In the genomic region with DNA sequence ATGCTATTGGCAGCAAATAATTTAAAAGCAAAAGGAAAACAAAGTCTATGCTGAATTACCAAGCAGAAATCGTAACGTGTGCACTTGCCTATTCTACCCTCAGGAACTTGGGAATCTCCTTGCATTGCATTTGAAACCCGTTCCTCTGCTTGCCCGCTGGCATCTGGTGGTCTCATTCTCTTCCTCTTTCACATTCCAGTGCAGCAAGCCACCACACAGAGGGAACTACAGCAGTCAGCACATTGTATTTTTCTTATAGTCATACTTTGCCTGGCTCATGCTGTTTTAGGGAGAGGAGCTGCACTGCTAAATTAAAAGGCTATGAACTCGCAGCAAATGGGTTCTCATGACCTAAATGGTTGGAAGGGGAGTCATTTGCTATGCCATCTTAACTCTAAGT, we compare ENCODE assay signal across 19 mouse cellular contexts.
DNase-seq lines count a peak whose midpoint lies in the region; ATAC-seq and TF ChIP-seq lines count a peak whose summit lies in the region.
"Had no signal": no experiment of that assay in that cellular context is flagged by ENCODE, and none has a peak within 500 bp of the region (broad histone marks: within the 10 kb centered on the region; RNA-seq: fewer than 3 reads in every experiment).

No protein-coding gene starts in this region.

- no peaks in the 10 kb centered on the region for H3K4me1 ChIP-seq in hindbrain, postnatal 0 days (ENCODE audit: insufficient read depth, low read length)
- no peaks in the 10 kb centered on the region for H3K4me1 ChIP-seq in hindbrain, embryonic 14.5 days (replicated peaks; ENCODE audit: control insufficient read depth, insufficient read depth, low read length)
- H3K4me1 ChIP-seq in forebrain, embryonic 16.5 days (replicated peaks; ENCODE audit: control insufficient read depth, insufficient read depth, low read length), result no peaks in the 10 kb centered on the region; the same call in 1 of the 2 replicates
- H3K4me1 ChIP-seq: embryonic facial prominence, embryonic 13.5 days; forebrain, embryonic 12.5 days; heart, embryonic 12.5 days; hindbrain, embryonic 13.5 days had no signal

- no peaks in the 10 kb centered on the region for H3K9me3 ChIP-seq in hindbrain, postnatal 0 days (ENCODE audit: low read length)
- H3K9me3 ChIP-seq in hindbrain, embryonic 14.5 days (ENCODE audit: control insufficient read depth, low read length), result no peaks in the 10 kb centered on the region
- no peaks in the 10 kb centered on the region for H3K9me3 ChIP-seq in forebrain, embryonic 16.5 days (ENCODE audit: control insufficient read depth, low read length)
- H3K9me3 ChIP-seq: embryonic facial prominence, embryonic 13.5 days; forebrain, embryonic 12.5 days; heart, embryonic 12.5 days; hindbrain, embryonic 13.5 days had no signal

- H3K4me3 ChIP-seq in hindbrain, postnatal 0 days (ENCODE audit: low read length), result no peak overlapping the region
- no peak overlapping the region for H3K4me3 ChIP-seq in hindbrain, embryonic 14.5 days (replicated peaks; ENCODE audit: low read length)
- H3K4me3 ChIP-seq in forebrain, embryonic 16.5 days (replicated peaks; ENCODE audit: low read length), result no peak overlapping the region
- H3K4me3 ChIP-seq: embryonic facial prominence, embryonic 13.5 days; forebrain, embryonic 12.5 days; heart, embryonic 12.5 days; hindbrain, embryonic 13.5 days had no signal

- no peaks in the 10 kb centered on the region for H3K36me3 ChIP-seq in hindbrain, postnatal 0 days (ENCODE audit: insufficient read depth, low read length)
- H3K36me3 ChIP-seq in hindbrain, embryonic 14.5 days (replicated peaks; ENCODE audit: control insufficient read depth, insufficient read depth), result no peaks in the 10 kb centered on the region
- H3K36me3 ChIP-seq in forebrain, embryonic 16.5 days (ENCODE audit: control insufficient read depth, insufficient read depth), result no peaks in the 10 kb centered on the region
- H3K36me3 ChIP-seq: embryonic facial prominence, embryonic 13.5 days; forebrain, embryonic 12.5 days; heart, embryonic 12.5 days; hindbrain, embryonic 13.5 days had no signal

- WGBS in hindbrain, postnatal 0 days, result 56% methylated on average over 5 of the region's 5 CpGs
- WGBS in hindbrain, embryonic 14.5 days, result 71% methylated on average over 5 of the region's 5 CpGs
- WGBS in forebrain, embryonic 16.5 days, result 66% methylated on average over 5 of the region's 5 CpGs

- TF ChIP-seq POLR2A in brain, embryonic 14.5 days (IDR thresholded peaks at IDR 0.05; ENCODE audit: borderline replicate concordance, extremely low read depth, insufficient read depth, insufficient read length, poor library complexity, severe bottlenecking), result no peak

- no peak overlapping the region for H3K4me2 ChIP-seq in hindbrain, postnatal 0 days (ENCODE audit: low read depth, low read length)
- H3K4me2 ChIP-seq in hindbrain, embryonic 14.5 days (replicated peaks), result no peak overlapping the region
- no peak overlapping the region for H3K4me2 ChIP-seq in forebrain, embryonic 16.5 days (ENCODE audit: low read length)
- H3K4me2 ChIP-seq: embryonic facial prominence, embryonic 13.5 days; forebrain, embryonic 12.5 days; heart, embryonic 12.5 days; hindbrain, embryonic 13.5 days had no signal

- ATAC-seq in hindbrain, postnatal 0 days, result no peak
- ATAC-seq in hindbrain, embryonic 14.5 days (ENCODE audit: low FRiP score), result no peak
- ATAC-seq in hematopoietic stem cell, adult 5-6 weeks (replicated peaks in 1 of 2; ENCODE audit: insufficient read depth in 1 of 2, low FRiP score in 2 of 2, low TSS enrichment in 1 of 2, low read depth in 1 of 2, poor library complexity in 2 of 2, severe bottlenecking in 2 of 2), result peak; percentile 36 to 53; a peak in 3 of 4 replicates
- ATAC-seq in forebrain, embryonic 16.5 days, result no peak
- ATAC-seq: activated CD4-positive, CD25-positive, alpha-beta regulatory T cell, adult 4 months; forebrain, postnatal 0 days; Patski had no signal

- H3K9ac ChIP-seq in hindbrain, postnatal 0 days (replicated peaks; ENCODE audit: low read length), result no peak overlapping the region
- no peak overlapping the region for H3K9ac ChIP-seq in hindbrain, embryonic 14.5 days
- no peak overlapping the region for H3K9ac ChIP-seq in forebrain, embryonic 16.5 days (replicated peaks; ENCODE audit: low read depth, low read length)
- H3K9ac ChIP-seq: embryonic facial prominence, embryonic 13.5 days; forebrain, embryonic 12.5 days; forebrain, postnatal 0 days; heart, embryonic 12.5 days; hindbrain, embryonic 13.5 days had no signal

- H3K27me3 ChIP-seq in hindbrain, postnatal 0 days (ENCODE audit: insufficient read depth, low read length), result no peaks in the 10 kb centered on the region
- no peaks in the 10 kb centered on the region for H3K27me3 ChIP-seq in hindbrain, embryonic 14.5 days (ENCODE audit: control insufficient read depth, insufficient read depth, low read length)
- no peaks in the 10 kb centered on the region for H3K27me3 ChIP-seq in forebrain, embryonic 16.5 days (replicated peaks; ENCODE audit: control insufficient read depth, insufficient read depth, low read length)
- H3K27me3 ChIP-seq: CH12.LX; embryonic facial prominence, embryonic 13.5 days; forebrain, embryonic 12.5 days; heart, embryonic 12.5 days; hindbrain, embryonic 13.5 days; Patski had no signal

- no peak overlapping the region for H3K27ac ChIP-seq in hindbrain, postnatal 0 days
- no peak overlapping the region for H3K27ac ChIP-seq in hindbrain, embryonic 14.5 days
- no peak overlapping the region for H3K27ac ChIP-seq in forebrain, embryonic 16.5 days (ENCODE audit: low read length)
- H3K27ac ChIP-seq: embryonic facial prominence, embryonic 13.5 days; forebrain, embryonic 12.5 days; hindbrain, embryonic 13.5 days had no signal

- no peak for TF ChIP-seq CTCF in hindbrain, postnatal 0 days (IDR thresholded peaks at IDR 0.05; ENCODE audit: low read depth)
- no peak for TF ChIP-seq CTCF in brain, embryonic 14.5 days (IDR thresholded peaks at IDR 0.05; ENCODE audit: borderline replicate concordance, extremely low read depth, insufficient read depth, insufficient read length)

- peak; percentile 3 for DNase-seq in hindbrain, postnatal 0 days (ENCODE audit: low spot score)
- no peak for DNase-seq in hindbrain, embryonic 14.5 days (ENCODE audit: low spot score)
- DNase-seq in brain, embryonic 14.5 days (ENCODE audit: low read depth), result peak; percentile 14
- no peak for DNase-seq in urinary bladder, postnatal 14 days (ENCODE audit: low spot score)
- DNase-seq: adrenal gland, postnatal 36 days; cerebellum, adult 11-12 months; cerebellum, adult 9-10 months; cerebellum, postnatal 25 days; forebrain, postnatal 0 days; gastrocnemius, postnatal 14 days had no signal

Comparison
In these comparisons a context has a peak if more than half of its experiments do, and no peak if none do; other contexts are left out.
1. DNase-seq: peak in hindbrain, postnatal 0 days (single experiment) and brain, embryonic 14.5 days (single experiment); none in hindbrain, embryonic 14.5 days (single experiment) and urinary bladder, postnatal 14 days (single experiment).
2. ATAC-seq: peak in hematopoietic stem cell, adult 5-6 weeks (2 of 2); none in hindbrain, postnatal 0 days (single experiment), hindbrain, embryonic 14.5 days (single experiment) and forebrain, embryonic 16.5 days (single experiment).